Mouse (Mus musculus) lung, embryonic 16.5 days (tissue): ENCODE results near the gene 4930523C07Rik. TPM values are rescaled to one million over a fixed set of nuclear protein-coding genes. Genes with fewer than 3 reads are reported as not detected.

Source experiments
- ATAC-seq: fragments of 200-750 bp; cut with Nextera tagmentation; 2 replicates; pipeline ENCODE4 v1.8.0; 2017; ENCODE audit warnings: low read depth, mild to moderate bottlenecking, moderate library complexity
- H3K27ac ChIP-seq: fragments of 300-500 bp; sonication (generic); 2 replicates; pipeline ENCODE4 v1.5.1; 2014; ENCODE audit warnings: mild to moderate bottlenecking, control low read depth, low read length
- H3K27me3 ChIP-seq: fragments of 300-500 bp; sonication (generic); 2 replicates; pipeline ENCODE4 v1.6.1; 2014; ENCODE audit warnings: low read depth, low read length, mixed read lengths; ENCODE audit not compliant: control insufficient read depth, insufficient read depth
- H3K36me3 ChIP-seq: fragments of 300-500 bp; sonication (generic); 2 replicates; pipeline ENCODE4 v1.6.1; 2014; ENCODE audit warnings: low read length; ENCODE audit not compliant: control insufficient read depth, insufficient read depth
- H3K4me1 ChIP-seq: fragments of 300-500 bp; sonication (generic); replicated peaks from 2 replicates; pipeline ENCODE4 v1.6.1; 2014; ENCODE audit warnings: low read length, mixed read lengths; ENCODE audit not compliant: control insufficient read depth, insufficient read depth
- H3K4me2 ChIP-seq: fragments of 300-500 bp; sonication (generic); 2 replicates; pipeline ENCODE4 v1.6.1; 2014; ENCODE audit warnings: low read depth, low read length, control low read depth
- H3K4me3 ChIP-seq: fragments of 300-500 bp; sonication (generic); 2 replicates; pipeline ENCODE4 v1.5.1; 2014; ENCODE audit warnings: mild to moderate bottlenecking, low read length, control low read depth
- H3K9ac ChIP-seq: fragments of 300-500 bp; sonication (generic); 2 replicates; pipeline ENCODE4 v1.6.1; 2014; ENCODE audit warnings: low read length, control low read depth
- H3K9me3 ChIP-seq: fragments of 300-500 bp; sonication (generic); 2 replicates; pipeline ENCODE4 v1.6.1; 2016; ENCODE audit warnings: low read length; ENCODE audit not compliant: control insufficient read depth
- WGBS: fragments of 180-500 bp; shearing (Covaris S2); extraction: QIAGEN DNeasy Blood & Tissue Kit; methylation state at CpG from one replicate; pipeline ENCODE4 v1.1.7; 2014; 5-methylcytosine and 5-hydroxymethylcytosine counted together
- polyA plus RNA-seq: library from polyadenylated mRNA; unstranded; fragments of >200 nt; fragmentation: Nextera tagmentation; extraction: Ambion mirVana; gene quantifications from 2 replicates; pipeline ENCODE4 v1.2.1, GENCODE M21; 2015

The 4930523C07Rik gene
- polyA plus RNA-seq, 1 experiment from 2014 or later: 43.0 TPM

GRCm38 (mm10) chr1:160025895-160026255 lies 18.3 kb upstream of the 4930523C07Rik start:
- no peaks in the 10 kb centered on the region for H3K4me1 ChIP-seq
- WGBS: 78% methylated on average over 5 of the region's 5 CpGs
- no peaks in the 10 kb centered on the region for H3K36me3 ChIP-seq
- no peak overlapping the region for H3K4me2 ChIP-seq
- no peak for ATAC-seq
- H3K27ac ChIP-seq: no peak overlapping the region
- no peaks in the 10 kb centered on the region for H3K9me3 ChIP-seq
- no peak overlapping the region for H3K9ac ChIP-seq
- H3K27me3 ChIP-seq: no peaks in the 10 kb centered on the region
- no peak overlapping the region for H3K4me3 ChIP-seq

GRCm38 (mm10) chr1:160027939-160028338 lies 16.2 kb upstream of the 4930523C07Rik start:
- 38% methylated on average over 4 of the region's 4 CpGs for WGBS
- H3K9me3 ChIP-seq: no peaks in the 10 kb centered on the region
- no peaks in the 10 kb centered on the region for H3K4me1 ChIP-seq
- H3K9ac ChIP-seq: no peak overlapping the region
- H3K27ac ChIP-seq: no peak overlapping the region
- H3K36me3 ChIP-seq: no peaks in the 10 kb centered on the region
- no peaks in the 10 kb centered on the region for H3K27me3 ChIP-seq
- no peak overlapping the region for H3K4me2 ChIP-seq
- no peak for ATAC-seq
- H3K4me3 ChIP-seq: no peak overlapping the region

GRCm38 (mm10) chr1:160033948-160034598 lies 10.1 kb upstream of the 4930523C07Rik start:
- Histone ChIP-seq H3K4me2 (no peak overlapping the region), H3K27me3 (no peaks in the 10 kb centered on the region), H3K36me3 (no peaks in the 10 kb centered on the region), H3K9ac (no peak overlapping the region), H3K4me1 (peaks cover 9% of the 10 kb centered on the region; the same call in 1 of the 2 replicates), H3K9me3 (no peaks in the 10 kb centered on the region), H3K4me3 (no peak overlapping the region), H3K27ac (no peak overlapping the region)
- WGBS: 46% methylated on average over 4 of the region's 4 CpGs
- no peak for ATAC-seq

- Histone ChIP-seq H3K9me3 (no peaks in the 10 kb centered on the region), H3K27me3 (no peaks in the 10 kb centered on the region), H3K9ac (no peak overlapping the region), H3K4me2 (no peak overlapping the region), H3K36me3 (no peaks in the 10 kb centered on the region), H3K4me1 (peaks cover 17% of the 10 kb centered on the region), H3K27ac (no peak overlapping the region; the same call in 1 of the 2 replicates), H3K4me3 (no peak overlapping the region)
- ATAC-seq: no peak
- WGBS: 42% methylated on average over 3 of the region's 3 CpGs
Measured at GRCm38 (mm10) chr1:160035561-160035960, 8.6 kb upstream of the 4930523C07Rik start.

- peak; percentile 95 for ATAC-seq
- Histone ChIP-seq H3K4me3 (no peak overlapping the region), H3K4me1 (peaks cover 17% of the 10 kb centered on the region), H3K9ac (no peak overlapping the region), H3K27ac (peak overlapping the region; percentile 87), H3K36me3 (no peaks in the 10 kb centered on the region), H3K4me2 (0 out of 2 replicates have a peak overlapping the region, but pooled peaks have one; percentile 9), H3K9me3 (no peaks in the 10 kb centered on the region), H3K27me3 (no peaks in the 10 kb centered on the region)
- 24% methylated on average over 5 of the region's 5 CpGs for WGBS
Measured at GRCm38 (mm10) chr1:160036996-160037521, 7.1 kb upstream of the 4930523C07Rik start.

GRCm38 (mm10) chr1:160039951-160040645 lies 4.1 kb upstream of the 4930523C07Rik start:
- no peak overlapping the region for H3K9ac ChIP-seq
- 44% methylated on average over 7 of the region's 7 CpGs for WGBS
- ATAC-seq: no peak
- H3K4me1 ChIP-seq: peaks cover 26% of the 10 kb centered on the region
- no peak overlapping the region for H3K4me2 ChIP-seq
- no peaks in the 10 kb centered on the region for H3K9me3 ChIP-seq
- 0 out of 2 replicates have a peak overlapping the region, but pooled peaks have one; percentile 36 for H3K27ac ChIP-seq
- no peaks in the 10 kb centered on the region for H3K27me3 ChIP-seq
- H3K4me3 ChIP-seq: no peak overlapping the region
- no peaks in the 10 kb centered on the region for H3K36me3 ChIP-seq

- H3K27me3 ChIP-seq: no peaks in the 10 kb centered on the region
- H3K9me3 ChIP-seq: no peaks in the 10 kb centered on the region
- H3K27ac ChIP-seq: no peak overlapping the region
- H3K4me2 ChIP-seq: no peak overlapping the region
- H3K36me3 ChIP-seq: no peaks in the 10 kb centered on the region
- WGBS: 90% methylated on average over 7 of the region's 7 CpGs
- H3K4me1 ChIP-seq: peaks cover 29% of the 10 kb centered on the region
- H3K9ac ChIP-seq: no peak overlapping the region
- no peak overlapping the region for H3K4me3 ChIP-seq
- ATAC-seq: no peak
Measured at GRCm38 (mm10) chr1:160041264-160041775, 2.9 kb upstream of the 4930523C07Rik start.

GRCm38 (mm10) chr1:160042351-160042750 lies 1.8 kb upstream of the 4930523C07Rik start:
- Histone ChIP-seq H3K4me2 (no peak overlapping the region), H3K4me3 (no peak overlapping the region), H3K27me3 (no peaks in the 10 kb centered on the region), H3K9ac (no peak overlapping the region), H3K36me3 (no peaks in the 10 kb centered on the region), H3K27ac (no peak overlapping the region), H3K9me3 (no peaks in the 10 kb centered on the region), H3K4me1 (peaks cover 28% of the 10 kb centered on the region)
- 85% methylated on average over 7 of the region's 7 CpGs for WGBS
- ATAC-seq: no peak

- 74% methylated on average over 13 of the region's 13 CpGs for WGBS
- peak overlapping the region; percentile 81 for H3K4me2 ChIP-seq
- no peaks in the 10 kb centered on the region for H3K36me3 ChIP-seq
- ATAC-seq: peak; percentile 1; the same call in 1 of the 2 replicates
- peaks cover 26% of the 10 kb centered on the region for H3K4me1 ChIP-seq
- peak overlapping the region; percentile 79 for H3K9ac ChIP-seq
- peak overlapping the region; percentile 62 for H3K4me3 ChIP-seq
- H3K27ac ChIP-seq: peak overlapping the region; percentile 79; the same call in 1 of the 2 replicates
- H3K27me3 ChIP-seq: no peaks in the 10 kb centered on the region
- H3K9me3 ChIP-seq: no peaks in the 10 kb centered on the region
Measured at GRCm38 (mm10) chr1:160043271-160043975, 759 bp upstream of the 4930523C07Rik start.
